Mouse (Mus musculus): ENCODE measurements at regions not wholly inside any gene's neighbourhood (a gene's known extent, or its start where the extent isn't known, plus 50 kb on each side); places are given as distances from the start of the nearest gene placed in this dataset.

DNA sequence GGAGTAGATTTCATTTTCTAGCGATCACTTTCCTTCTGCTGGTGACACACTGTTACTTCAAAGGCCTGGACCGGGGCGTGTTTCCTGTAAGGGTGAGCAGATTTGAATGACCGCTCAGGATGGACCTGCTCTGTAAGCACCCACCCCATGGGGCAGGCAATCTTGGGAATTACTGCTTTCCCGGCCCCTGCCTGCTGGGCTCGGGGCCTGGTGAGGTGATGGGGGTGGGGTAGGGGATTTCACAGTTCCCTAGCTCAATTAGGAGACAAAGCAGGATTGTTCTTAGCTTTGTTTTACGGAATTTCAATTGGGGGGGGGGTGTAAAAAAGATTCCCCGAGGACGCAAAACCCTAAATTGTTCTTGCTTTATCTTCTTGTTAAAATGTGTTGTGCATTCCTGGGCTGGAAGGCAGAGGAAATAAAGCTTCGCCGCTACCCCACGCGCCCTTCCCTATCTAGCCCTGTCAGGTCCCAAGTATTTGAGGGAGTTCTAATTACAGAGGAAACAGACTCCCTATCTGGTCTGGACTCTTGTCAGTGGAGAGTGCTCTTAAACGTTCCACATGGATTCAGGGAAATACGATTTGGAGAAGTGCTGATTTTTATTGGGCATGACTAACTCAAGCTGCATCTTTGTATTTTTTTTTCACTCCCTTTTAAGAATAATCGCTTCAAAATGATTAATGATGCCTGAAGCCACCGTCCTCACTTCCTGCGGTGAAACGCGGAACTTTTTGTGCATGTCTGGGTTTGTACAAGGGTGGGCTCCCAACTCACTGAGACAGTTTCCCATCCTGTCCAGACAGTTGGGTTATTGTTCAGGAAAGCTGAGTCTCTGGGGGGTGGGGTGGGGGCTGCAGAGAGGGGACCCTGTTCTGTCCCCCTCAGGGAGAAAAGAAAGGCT, 194.3 kb downstream of the Enc1 start:
- Histone ChIP-seq H3K27me3 (ENCODE audit: control insufficient read depth, insufficient read depth, low read depth, low read length) (peaks cover 43% of the 10 kb centered on the region), H3K9ac (ENCODE audit: low read depth, low read length) (peak overlapping the region; percentile 36; the same call in 1 of the 2 replicates), H3K27ac (ENCODE audit: low read length) (no peak overlapping the region), H3K4me1 (ENCODE audit: control insufficient read depth, low read depth, low read length) (peaks cover 16% of the 10 kb centered on the region), H3K4me2 (ENCODE audit: low read depth, low read length) (peak overlapping the region; percentile 71), H3K36me3 (ENCODE audit: control insufficient read depth, insufficient read depth) (no peaks in the 10 kb centered on the region), H3K9me3 (replicated peaks; ENCODE audit: control insufficient read depth, low read length) (no peaks in the 10 kb centered on the region), H3K4me3 (ENCODE audit: low read depth, low read length) (peak overlapping the region; percentile 40)
- ATAC-seq (ENCODE audit: low read depth) = no peak
- 8% methylated on average over 20 of the region's 20 CpGs for WGBS (ENCODE audit: insufficient replicate concordance)

DNA sequence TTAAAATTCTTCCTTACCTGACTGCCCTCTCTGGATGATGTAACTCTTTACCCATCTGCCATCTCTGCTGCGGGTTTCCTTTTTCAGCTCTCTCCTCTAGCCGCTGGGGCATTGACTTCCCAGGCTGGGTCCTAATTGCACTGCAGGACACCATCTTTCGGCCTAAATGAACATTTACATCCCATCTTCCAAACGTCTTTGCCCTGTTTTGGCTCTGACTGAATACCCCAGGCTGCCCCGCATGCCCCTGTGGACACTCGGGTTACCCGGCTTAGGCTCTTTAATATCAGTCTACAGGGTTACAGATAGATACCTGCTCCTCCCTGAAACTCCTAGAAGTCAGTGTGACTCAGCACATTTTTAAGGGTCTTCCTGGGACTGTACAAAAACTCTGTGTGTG, 193.3 kb downstream of the Enc1 start:
- Histone ChIP-seq H3K27ac (ENCODE audit: low read length) (no peak overlapping the region), H3K9me3 (replicated peaks; ENCODE audit: control insufficient read depth, low read length) (no peaks in the 10 kb centered on the region), H3K36me3 (ENCODE audit: control insufficient read depth, insufficient read depth) (no peaks in the 10 kb centered on the region), H3K4me3 (ENCODE audit: low read depth, low read length) (no peak overlapping the region), H3K9ac (ENCODE audit: low read depth, low read length) (no peak overlapping the region), H3K4me2 (ENCODE audit: low read depth, low read length) (no peak overlapping the region), H3K27me3 (ENCODE audit: control insufficient read depth, insufficient read depth, low read depth, low read length) (peaks cover 40% of the 10 kb centered on the region), H3K4me1 (ENCODE audit: control insufficient read depth, low read depth, low read length) (peaks cover 11% of the 10 kb centered on the region)
- 59% methylated on average over 7 of the region's 7 CpGs for WGBS (ENCODE audit: insufficient replicate concordance)
- no peak for ATAC-seq (ENCODE audit: low read depth)

DNA sequence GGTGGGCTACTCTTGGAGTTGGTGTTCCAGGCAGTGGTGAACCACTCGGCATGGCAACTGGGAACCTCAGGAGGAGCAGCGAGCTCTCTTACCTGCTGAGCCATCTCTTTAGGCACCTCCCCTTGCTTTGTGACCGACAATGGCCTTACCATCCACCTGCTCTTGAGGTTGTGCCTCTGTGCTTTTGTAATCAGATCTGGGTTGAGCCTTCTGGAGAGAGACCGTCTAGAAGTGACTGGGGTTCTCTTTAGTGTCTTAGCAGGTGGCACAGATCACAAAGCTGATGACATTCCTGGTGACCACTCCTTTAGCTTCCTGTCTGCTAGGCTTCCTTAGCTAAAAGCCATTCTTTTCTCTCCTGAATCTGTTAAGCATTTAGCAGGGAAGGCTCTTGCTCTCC, 191.7 kb downstream of the Enc1 start:
- Histone ChIP-seq H3K4me1 (ENCODE audit: control insufficient read depth, low read depth, low read length) (peaks cover 6% of the 10 kb centered on the region), H3K4me2 (ENCODE audit: low read depth, low read length) (no peak overlapping the region), H3K4me3 (ENCODE audit: low read depth, low read length) (no peak overlapping the region), H3K36me3 (ENCODE audit: control insufficient read depth, insufficient read depth) (no peaks in the 10 kb centered on the region), H3K27me3 (ENCODE audit: control insufficient read depth, insufficient read depth, low read depth, low read length) (peaks cover 40% of the 10 kb centered on the region), H3K27ac (ENCODE audit: low read length) (no peak overlapping the region), H3K9me3 (replicated peaks; ENCODE audit: control insufficient read depth, low read length) (no peaks in the 10 kb centered on the region), H3K9ac (ENCODE audit: low read depth, low read length) (no peak overlapping the region)
- no peak for ATAC-seq (ENCODE audit: low read depth)
- 51% methylated on average over 4 of the region's 4 CpGs for WGBS (ENCODE audit: insufficient replicate concordance)

DNA sequence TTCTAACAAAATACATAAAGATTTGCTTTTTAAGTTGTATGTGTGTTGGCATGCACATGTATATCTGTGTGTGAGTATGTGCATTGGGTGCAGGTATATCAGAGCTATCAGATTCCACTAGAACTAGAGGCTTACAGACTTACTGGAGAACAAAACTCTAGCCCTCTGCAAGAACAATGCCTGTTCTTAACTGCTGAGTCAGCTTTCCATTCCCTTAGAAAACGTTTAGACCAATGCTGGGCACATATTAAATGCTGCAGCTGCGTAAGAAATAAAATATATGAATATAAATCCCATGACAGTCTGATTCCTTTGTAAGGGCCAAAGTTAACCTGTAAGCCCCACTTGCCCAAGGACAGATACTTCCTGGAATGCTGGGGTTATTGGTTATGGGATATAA, 190.0 kb downstream of the Enc1 start:
- Histone ChIP-seq H3K4me3 (ENCODE audit: low read depth, low read length) (no peak overlapping the region), H3K27me3 (ENCODE audit: control insufficient read depth, insufficient read depth, low read depth, low read length) (peaks cover 23% of the 10 kb centered on the region), H3K4me1 (ENCODE audit: control insufficient read depth, low read depth, low read length) (peaks cover 5% of the 10 kb centered on the region), H3K36me3 (ENCODE audit: control insufficient read depth, insufficient read depth) (no peaks in the 10 kb centered on the region), H3K9ac (ENCODE audit: low read depth, low read length) (no peak overlapping the region), H3K9me3 (replicated peaks; ENCODE audit: control insufficient read depth, low read length) (no peaks in the 10 kb centered on the region), H3K4me2 (ENCODE audit: low read depth, low read length) (no peak overlapping the region), H3K27ac (ENCODE audit: low read length) (no peak overlapping the region)
- no peak for ATAC-seq (ENCODE audit: low read depth)
- 38% methylated on average over 2 of the region's 2 CpGs for WGBS (ENCODE audit: insufficient replicate concordance)

DNA sequence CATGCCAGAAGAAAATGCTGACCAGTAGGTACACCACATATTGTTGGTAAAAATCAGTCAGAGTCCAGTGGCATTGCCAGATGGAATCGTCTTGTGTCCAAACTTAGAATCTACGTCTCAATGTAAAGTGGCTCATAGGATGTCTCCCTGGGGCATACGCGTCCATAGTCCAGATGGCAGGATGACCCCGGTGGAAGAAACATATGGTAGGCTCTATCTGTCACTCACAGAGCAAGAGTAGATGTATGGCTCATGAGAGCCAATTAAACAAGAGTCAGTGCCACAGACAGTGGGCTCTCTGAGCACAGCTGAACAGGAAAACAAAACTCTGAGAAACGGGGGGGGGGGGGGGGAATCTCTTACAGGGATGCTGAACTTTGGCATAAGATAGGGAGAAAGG, 187.3 kb downstream of the Enc1 start:
- H3K27ac ChIP-seq (ENCODE audit: low read length) = no peak overlapping the region
- H3K27me3 ChIP-seq (ENCODE audit: control insufficient read depth, insufficient read depth, low read depth, low read length) = peaks cover 3% of the 10 kb centered on the region; the same call in 1 of the 2 replicates
- no peak overlapping the region for H3K4me2 ChIP-seq (ENCODE audit: low read depth, low read length)
- 61% methylated on average over 6 of the region's 6 CpGs for WGBS (ENCODE audit: insufficient replicate concordance)
- H3K9ac ChIP-seq (ENCODE audit: low read depth, low read length) = no peak overlapping the region
- H3K9me3 ChIP-seq (replicated peaks; ENCODE audit: control insufficient read depth, low read length) = no peaks in the 10 kb centered on the region
- no peak overlapping the region for H3K4me3 ChIP-seq (ENCODE audit: low read depth, low read length)
- H3K4me1 ChIP-seq (ENCODE audit: control insufficient read depth, low read depth, low read length) = no peaks in the 10 kb centered on the region
- no peak for ATAC-seq (ENCODE audit: low read depth)
- H3K36me3 ChIP-seq (ENCODE audit: control insufficient read depth, insufficient read depth) = no peaks in the 10 kb centered on the region

DNA sequence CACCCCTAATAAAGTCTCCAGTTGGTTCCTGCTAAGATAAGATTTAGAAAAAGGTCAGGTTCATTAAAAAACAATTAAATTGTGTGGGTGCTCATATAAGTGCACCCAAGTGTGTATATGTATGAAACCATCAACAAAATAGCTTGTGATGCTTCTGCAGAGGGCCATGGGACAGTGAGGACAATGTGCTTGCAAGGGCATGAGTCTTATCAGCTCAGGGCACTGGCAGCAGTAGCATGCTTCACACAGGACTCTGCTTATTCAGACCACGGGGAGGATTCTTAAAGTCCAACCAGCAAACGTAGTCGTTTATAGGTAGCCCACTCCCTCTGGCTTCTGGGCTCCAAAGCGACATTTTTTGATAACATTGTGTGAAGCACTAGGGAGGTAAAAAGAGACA, 186.6 kb downstream of the Enc1 start:
- Histone ChIP-seq H3K27ac (ENCODE audit: low read length) (no peak overlapping the region), H3K4me1 (ENCODE audit: control insufficient read depth, low read depth, low read length) (no peaks in the 10 kb centered on the region), H3K4me2 (ENCODE audit: low read depth, low read length) (no peak overlapping the region), H3K4me3 (ENCODE audit: low read depth, low read length) (no peak overlapping the region), H3K27me3 (ENCODE audit: control insufficient read depth, insufficient read depth, low read depth, low read length) (peaks cover 3% of the 10 kb centered on the region; the same call in 1 of the 2 replicates), H3K9ac (ENCODE audit: low read depth, low read length) (no peak overlapping the region), H3K9me3 (replicated peaks; ENCODE audit: control insufficient read depth, low read length) (no peaks in the 10 kb centered on the region), H3K36me3 (ENCODE audit: control insufficient read depth, insufficient read depth) (no peaks in the 10 kb centered on the region)
- 29% methylated on average over 4 of the region's 4 CpGs for WGBS (ENCODE audit: insufficient replicate concordance)
- no peak for ATAC-seq (ENCODE audit: low read depth)

DNA sequence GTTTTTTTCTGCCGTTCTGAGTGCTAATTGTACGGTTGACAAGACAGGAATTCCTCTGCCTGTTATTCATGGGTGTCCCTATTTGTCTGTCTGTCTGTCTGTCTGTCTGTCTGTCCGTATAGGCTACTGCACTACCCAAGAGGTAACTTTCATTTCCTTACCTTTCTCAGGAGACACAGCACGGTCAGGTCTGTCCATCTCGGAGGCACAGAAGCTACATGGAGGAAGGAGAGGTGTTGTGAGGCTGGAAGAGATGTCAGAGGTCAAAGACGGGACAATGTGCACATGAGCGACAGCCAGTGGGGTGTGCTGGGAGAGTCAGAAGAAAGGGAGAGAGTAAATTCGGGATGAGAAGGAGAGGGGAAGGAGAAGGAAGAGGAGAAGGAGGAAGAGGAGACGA, 184.8 kb downstream of the Enc1 start:
- WGBS (ENCODE audit: insufficient replicate concordance) = 59% methylated on average over 9 of the region's 9 CpGs
- no peak overlapping the region for H3K27ac ChIP-seq (ENCODE audit: low read length)
- H3K4me3 ChIP-seq (ENCODE audit: low read depth, low read length) = no peak overlapping the region
- no peak overlapping the region for H3K9ac ChIP-seq (ENCODE audit: low read depth, low read length)
- no peak for ATAC-seq (ENCODE audit: low read depth)
- H3K9me3 ChIP-seq (replicated peaks; ENCODE audit: control insufficient read depth, low read length) = no peaks in the 10 kb centered on the region
- no peaks in the 10 kb centered on the region for H3K4me1 ChIP-seq (ENCODE audit: control insufficient read depth, low read depth, low read length)
- no peak overlapping the region for H3K4me2 ChIP-seq (ENCODE audit: low read depth, low read length)
- H3K36me3 ChIP-seq (ENCODE audit: control insufficient read depth, insufficient read depth) = no peaks in the 10 kb centered on the region
- H3K27me3 ChIP-seq (ENCODE audit: control insufficient read depth, insufficient read depth, low read depth, low read length) = no peaks in the 10 kb centered on the region

DNA sequence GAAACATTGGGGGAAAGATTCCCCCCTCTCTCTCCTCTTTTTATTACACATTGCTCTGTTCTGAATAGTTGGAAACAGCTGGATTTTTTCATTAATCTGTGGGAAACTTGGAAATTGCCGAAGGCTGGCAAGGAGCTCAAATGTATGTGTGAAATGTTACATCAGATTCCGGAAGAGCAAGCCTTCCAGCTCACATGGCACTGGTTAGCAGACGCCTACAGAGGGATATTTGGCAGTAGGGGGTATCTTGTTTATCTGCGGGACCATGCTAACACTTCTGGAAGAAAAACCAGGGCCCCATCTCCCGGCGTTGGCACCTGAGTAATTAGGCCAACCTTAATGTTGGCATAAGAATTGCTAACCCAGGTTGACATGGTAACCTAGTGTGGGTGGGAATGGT, 183.0 kb downstream of the Enc1 start:
- H3K9ac ChIP-seq (ENCODE audit: low read depth, low read length) = no peak overlapping the region
- no peaks in the 10 kb centered on the region for H3K36me3 ChIP-seq (ENCODE audit: control insufficient read depth, insufficient read depth)
- no peak overlapping the region for H3K4me2 ChIP-seq (ENCODE audit: low read depth, low read length)
- 69% methylated on average over 6 of the region's 6 CpGs for WGBS (ENCODE audit: insufficient replicate concordance)
- H3K4me3 ChIP-seq (ENCODE audit: low read depth, low read length) = no peak overlapping the region
- H3K9me3 ChIP-seq (replicated peaks; ENCODE audit: control insufficient read depth, low read length) = no peaks in the 10 kb centered on the region
- no peaks in the 10 kb centered on the region for H3K4me1 ChIP-seq (ENCODE audit: control insufficient read depth, low read depth, low read length)
- no peak for ATAC-seq (ENCODE audit: low read depth)
- H3K27me3 ChIP-seq (ENCODE audit: control insufficient read depth, insufficient read depth, low read depth, low read length) = no peaks in the 10 kb centered on the region
- H3K27ac ChIP-seq (ENCODE audit: low read length) = no peak overlapping the region

DNA sequence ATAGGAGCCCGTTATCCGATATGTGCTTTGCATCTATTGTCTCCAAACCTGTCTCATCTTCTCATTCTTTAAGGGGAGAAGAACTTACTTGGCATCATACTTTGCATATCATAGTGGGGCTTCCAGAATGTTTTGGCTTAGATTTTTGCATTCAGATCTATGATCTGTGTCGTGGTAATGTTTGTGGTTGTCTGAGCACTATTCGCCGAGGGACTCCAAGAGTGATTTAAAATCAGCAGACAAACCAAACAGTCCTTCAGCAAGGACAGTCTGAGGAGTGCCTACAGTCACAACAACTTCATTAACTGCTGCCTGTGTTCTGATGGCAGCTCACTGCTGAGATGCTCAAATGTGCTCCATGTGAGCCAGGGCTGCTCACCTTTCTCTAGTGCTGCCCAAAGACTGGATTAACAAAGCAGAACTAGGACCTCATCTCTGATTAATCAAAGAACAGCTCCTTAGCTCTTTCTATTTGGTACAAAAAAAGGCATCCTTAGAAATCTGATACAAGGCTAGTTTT, 182.5 kb downstream of the Enc1 start:
- 64% methylated on average over 5 of the region's 5 CpGs for WGBS (ENCODE audit: insufficient replicate concordance)
- H3K27ac ChIP-seq (ENCODE audit: low read length) = no peak overlapping the region
- H3K9ac ChIP-seq (ENCODE audit: low read depth, low read length) = no peak overlapping the region
- no peaks in the 10 kb centered on the region for H3K4me1 ChIP-seq (ENCODE audit: control insufficient read depth, low read depth, low read length)
- H3K9me3 ChIP-seq (replicated peaks; ENCODE audit: control insufficient read depth, low read length) = no peaks in the 10 kb centered on the region
- no peaks in the 10 kb centered on the region for H3K36me3 ChIP-seq (ENCODE audit: control insufficient read depth, insufficient read depth)
- H3K27me3 ChIP-seq (ENCODE audit: control insufficient read depth, insufficient read depth, low read depth, low read length) = no peaks in the 10 kb centered on the region
- no peak for ATAC-seq (ENCODE audit: low read depth)
- no peak overlapping the region for H3K4me2 ChIP-seq (ENCODE audit: low read depth, low read length)
- no peak overlapping the region for H3K4me3 ChIP-seq (ENCODE audit: low read depth, low read length)
